Mouse (Mus musculus): Measurements from ENCODE around the gene Srgap2. TPM values are rescaled to one million over a fixed set of nuclear protein-coding genes. Genes with fewer than 3 reads are reported as not detected.
A peak's percentile ranks its signal among the peaks of the same experiment; 100 is the strongest.

The Srgap2 gene
- total RNA-seq, 2 experiments from 2014 or later: 19.5 TPM

GRCm38 (mm10) chr1:131473631-131474118 is 53.5 kb downstream of the Srgap2 start:
- DNase-seq: peak in 1 of 2 experiments; percentile 42

- DNase-seq: no peak
These were observed 56.6 kb downstream of the Srgap2 start for GRCm38 (mm10) chr1:131470597-131470996.

DNA sequence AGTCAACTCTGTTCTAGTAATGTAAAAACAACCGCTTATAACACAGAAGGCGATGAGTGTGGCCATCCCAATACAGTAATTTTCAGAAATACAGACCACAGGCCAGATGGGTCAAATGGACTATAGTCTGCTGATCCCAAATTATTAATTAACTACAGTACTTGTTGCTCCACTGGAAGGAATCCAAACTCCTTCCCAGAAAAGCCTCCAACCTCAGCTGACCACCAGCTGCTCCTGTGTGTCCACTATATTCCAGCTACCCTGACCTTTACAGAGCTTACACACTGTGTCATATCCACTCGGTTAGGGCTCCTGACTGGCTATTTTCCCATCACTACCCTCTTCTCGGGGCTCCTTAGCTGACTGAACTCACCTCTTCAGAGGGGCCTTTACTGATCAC is 61.3 kb downstream of the Srgap2 start:
- no peak for DNase-seq

DNA sequence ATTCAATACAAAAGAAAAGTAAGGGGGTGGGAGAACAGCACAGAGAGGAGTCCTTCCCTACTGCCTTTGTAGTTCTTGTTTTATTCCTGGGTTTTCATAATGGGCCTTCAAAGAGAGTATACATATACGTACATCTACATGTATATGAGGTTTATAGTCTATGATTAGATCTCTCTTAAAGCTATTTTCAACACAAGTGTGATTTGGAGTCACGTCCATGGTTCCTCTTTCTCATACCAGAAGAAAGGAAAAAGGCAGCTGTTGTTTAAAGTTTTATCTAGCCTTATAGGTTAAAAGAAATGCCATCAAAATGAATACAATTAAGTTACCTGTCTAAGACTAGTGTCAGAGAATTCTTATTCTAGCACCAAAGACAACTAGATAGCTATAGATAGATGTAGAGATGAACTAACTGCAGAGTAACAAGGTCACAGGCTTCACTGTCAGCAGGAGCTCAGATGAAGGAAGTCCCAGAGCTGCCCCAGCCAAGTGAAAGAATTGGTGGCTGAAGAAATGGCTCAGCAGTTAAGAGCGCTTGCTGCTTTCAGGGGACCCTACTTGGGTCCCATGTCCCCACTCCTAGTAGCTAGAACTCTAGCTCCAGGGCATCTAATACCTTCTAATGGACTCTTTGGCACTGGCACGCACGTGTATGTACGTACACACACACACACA is 63.1 kb downstream of the Srgap2 start:
- DNase-seq: no peak

GRCm38 (mm10) chr1:131462541-131463067 is 64.5 kb downstream of the Srgap2 start:
- no peak for DNase-seq

DNA sequence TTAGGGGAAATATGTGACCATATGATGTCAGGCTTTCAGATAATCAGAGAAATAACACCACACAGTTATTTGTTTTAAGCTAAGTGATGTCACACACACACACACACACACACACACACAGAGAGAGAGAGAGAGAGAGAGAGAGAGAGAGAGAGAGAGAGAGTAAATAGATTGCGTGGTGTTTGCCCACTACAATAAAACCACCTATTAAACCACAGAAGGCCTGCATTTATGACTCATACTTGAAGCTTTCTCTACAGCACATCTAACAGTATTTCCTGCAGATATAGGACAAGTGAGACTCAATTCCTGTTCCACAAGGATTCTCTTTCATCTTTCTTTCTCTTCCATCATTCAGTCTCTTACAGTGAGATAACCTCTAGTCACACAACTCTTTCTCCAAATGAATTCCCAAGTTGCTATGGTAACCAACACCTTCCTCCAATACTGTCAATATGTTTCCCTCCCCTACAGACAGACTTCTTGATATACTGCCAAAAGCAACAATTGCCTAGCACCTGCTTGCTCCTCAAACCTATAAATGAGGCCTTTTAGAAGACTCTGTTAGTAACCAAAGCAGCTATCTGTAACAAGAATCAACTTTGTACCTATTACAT is 66.1 kb downstream of the Srgap2 start:
- DNase-seq: no peak

DNA sequence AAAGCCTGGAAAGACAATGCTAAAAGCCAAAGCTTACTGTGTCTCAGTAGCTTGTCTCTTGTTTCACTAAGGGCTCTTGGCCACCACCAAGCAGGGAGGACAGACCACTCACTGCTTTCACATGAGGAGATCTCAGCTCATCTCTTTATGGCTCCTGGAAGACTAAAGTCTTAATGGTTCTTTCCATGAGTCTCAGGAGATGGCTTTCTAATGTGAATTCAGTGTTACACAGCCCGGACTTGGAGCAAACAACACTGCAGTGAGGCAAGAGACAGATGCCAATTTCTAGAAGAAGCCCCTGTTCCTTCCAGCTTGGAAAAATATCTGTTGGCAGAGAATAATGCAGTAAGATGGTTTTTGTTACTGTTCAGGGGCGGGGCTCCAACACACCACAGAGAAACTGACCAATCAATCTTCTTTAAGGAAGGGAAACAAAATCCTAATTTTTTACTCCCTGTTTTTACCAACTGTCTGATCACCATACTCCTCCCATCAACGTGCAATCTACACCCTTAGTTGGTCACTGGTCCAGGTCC is 71.7 kb downstream of the Srgap2 start:
- peak in 1 of 2 experiments; percentile 34 for DNase-seq

GRCm38 (mm10) chr1:131454386-131454785 is 72.8 kb downstream of the Srgap2 start:
- no peak for DNase-seq

DNA sequence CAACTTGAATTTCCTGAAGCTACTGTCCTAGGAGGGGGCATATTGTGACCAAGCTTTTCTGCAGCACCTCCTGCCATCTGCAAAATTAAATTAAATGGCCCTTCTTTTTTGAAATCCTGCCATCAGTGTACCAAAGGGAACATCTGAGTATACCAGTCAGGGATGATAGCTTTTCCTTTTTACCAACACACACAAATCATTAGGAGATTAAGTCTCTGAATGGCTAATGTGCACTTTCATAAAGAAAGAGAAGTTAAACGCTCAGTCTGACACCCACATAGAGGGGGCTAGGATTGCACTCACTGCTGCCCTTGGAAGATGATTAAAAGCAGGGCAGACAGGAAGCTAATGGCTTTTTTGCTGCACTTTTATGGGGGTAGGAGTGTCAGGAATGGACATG is 73.8 kb downstream of the Srgap2 start:
- DNase-seq: no peak

DNA sequence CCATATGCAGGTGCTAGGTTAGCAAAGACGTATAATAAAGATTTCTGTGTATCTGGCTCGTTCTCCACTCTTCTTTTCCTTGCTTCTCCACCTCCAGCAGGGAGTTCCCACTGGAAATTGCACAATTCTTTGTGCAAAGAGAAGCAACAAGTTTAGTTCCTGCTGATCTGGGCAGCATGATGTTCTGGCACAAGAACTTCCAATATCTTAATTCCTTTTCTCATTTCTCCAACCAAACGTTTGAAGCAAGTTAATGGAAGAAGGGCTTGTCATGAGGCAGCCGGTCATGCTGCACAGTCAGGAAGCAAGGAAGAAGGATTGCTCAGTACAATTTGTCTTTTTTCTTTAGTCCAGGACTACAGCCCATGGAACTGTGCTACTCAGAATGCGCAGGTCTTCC is 78.8 kb downstream of the Srgap2 start:
- peak; percentile 40 to 70 for DNase-seq

DNA sequence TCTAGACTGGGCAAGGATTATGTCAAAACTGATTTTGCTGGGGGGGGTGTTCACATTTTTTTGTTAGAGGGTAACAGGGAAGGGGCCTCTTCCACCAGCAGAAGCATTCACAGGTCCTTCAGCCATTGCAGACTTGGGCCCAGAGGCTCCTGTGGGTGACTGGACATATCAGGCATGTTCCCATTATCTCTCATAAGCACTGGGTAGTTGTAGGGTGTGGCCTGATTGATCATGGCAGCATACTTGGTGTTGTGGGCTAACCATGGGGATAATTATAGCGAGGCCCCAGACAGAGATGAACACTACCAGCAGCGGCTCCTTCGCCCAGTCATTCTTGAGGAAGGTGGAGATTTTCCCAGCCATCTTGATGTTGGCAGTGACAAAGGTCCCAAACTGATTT is 79.8 kb downstream of the Srgap2 start:
- DNase-seq: no peak

GRCm38 (mm10) chr1:131446577-131446976 is 80.6 kb downstream of the Srgap2 start:
- DNase-seq: no peak

DNA sequence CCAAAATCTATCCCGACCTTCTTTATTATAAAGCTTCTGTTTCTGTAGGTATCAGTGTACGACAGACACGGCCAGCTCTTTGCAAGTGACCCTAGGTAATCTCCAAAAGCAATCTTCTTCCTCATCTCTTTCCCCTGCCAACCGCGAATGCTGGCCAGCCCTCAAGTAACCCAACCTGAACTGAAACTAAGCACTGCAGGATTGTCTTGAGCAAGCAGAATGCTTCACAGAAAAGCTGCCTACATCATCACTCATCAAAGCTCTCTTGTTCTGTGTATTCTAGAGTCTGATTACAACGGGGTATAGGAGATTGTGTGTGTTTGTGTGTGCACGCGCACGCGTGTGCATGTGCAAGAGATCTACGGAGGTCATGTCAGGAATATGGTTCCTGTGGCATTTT is 88.6 kb downstream of the Srgap2 start:
- DNase-seq: peak in 1 of 2 experiments; percentile 44

GRCm38 (mm10) chr1:131437975-131438374 is 89.2 kb downstream of the Srgap2 start:
- DNase-seq: peak; percentile 37 to 52

- peak in 1 of 2 experiments; percentile 25 for DNase-seq
These were observed 90.5 kb downstream of the Srgap2 start for GRCm38 (mm10) chr1:131436609-131437008.

DNA sequence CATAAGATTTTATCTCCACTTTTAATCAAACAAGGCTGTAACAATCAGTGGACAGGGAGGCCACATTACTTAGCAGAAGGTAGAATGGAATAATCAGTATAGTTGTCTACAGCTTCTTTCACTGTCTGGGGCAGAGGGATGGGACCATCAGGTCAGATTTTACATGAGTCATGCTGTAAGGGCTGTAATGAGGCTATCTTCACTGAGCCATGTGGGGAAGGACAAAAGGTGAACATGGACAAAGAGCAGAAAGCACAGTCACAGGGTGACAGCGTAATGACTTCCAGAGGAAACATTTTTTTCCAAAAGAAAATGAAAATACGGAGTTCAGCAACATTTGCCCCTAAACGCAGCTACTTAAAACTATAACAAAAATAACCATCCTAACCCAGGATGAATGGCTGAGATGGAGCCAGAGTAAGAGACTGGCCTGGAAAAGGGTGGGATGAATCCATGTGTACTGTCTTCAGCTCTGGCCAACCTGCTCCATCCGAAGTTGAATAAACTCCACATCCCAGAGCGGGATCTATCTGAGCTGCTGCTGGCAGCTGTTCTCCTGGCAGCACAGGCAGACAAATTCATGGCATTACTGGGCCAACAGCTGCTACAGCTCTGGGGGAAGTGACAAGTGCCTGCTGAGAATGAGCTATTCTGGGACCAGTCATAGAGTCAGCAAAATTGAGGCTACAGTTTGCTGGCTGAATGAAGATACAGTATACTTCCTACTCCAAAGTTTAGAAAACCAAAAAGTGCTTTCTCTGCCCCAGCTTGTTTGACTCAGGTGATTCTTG is 95.5 kb downstream of the Srgap2 start:
- DNase-seq: peak; percentile 79 to 91

DNA sequence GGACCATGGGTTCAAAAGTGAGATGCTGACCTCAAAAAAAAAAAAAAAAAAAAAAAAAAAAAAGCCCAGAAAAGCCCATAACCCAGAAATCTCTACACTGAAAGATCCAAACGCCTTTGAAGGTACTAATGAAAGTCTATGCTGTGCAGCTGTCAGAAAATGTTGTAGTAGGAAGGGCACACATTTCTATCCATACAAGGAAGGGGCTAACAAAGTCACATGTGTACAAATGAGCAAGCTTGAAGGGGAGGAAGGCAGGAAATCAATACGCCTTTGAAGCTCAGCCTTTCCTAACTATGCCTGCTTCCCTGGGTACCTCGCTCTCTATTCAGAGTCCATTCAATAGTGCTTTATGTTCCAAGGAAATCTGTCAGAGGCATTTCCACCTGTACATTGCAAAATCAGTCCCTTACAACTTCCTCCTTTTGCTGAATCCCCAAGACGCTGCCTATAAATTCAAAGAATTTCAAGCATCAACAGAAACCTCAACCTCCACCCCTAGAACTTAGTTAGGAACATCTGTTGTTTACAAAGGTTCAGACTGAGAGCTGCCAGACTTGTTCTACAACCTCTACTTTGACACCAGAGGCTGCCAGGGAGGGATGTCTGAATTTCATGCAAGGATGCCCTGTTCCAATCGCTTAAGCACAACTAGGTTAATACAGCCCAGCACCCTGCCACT is 99.9 kb downstream of the Srgap2 start:
- peak; percentile 22 to 34 for DNase-seq

DNA sequence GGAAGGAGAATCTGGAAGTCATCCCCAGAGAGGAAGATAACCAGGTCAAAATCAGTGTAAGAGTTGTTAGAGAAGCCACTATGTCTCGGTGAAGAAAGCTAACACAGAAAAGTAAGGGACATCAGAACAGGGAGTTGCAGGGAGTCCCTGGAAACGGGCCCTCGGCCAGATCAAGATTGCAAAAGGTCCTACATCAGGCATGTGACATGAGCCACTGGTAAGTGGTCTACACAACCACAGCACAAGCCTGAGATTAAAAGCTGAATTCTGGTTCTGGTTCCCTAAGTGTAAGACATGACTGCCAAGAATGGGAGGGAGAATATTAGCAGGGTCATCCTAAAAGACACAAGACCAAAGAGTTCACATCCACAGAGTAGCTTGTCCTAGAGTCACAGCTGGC is 104.1 kb downstream of the Srgap2 start:
- DNase-seq: peak in 1 of 2 experiments; percentile 21

GRCm38 (mm10) chr1:131421113-131421512 is 106.0 kb downstream of the Srgap2 start:
- no peak for DNase-seq

- DNase-seq: no peak
These were observed 106.5 kb downstream of the Srgap2 start for GRCm38 (mm10) chr1:131420660-131421059.

GRCm38 (mm10) chr1:131419307-131419706 is 107.8 kb downstream of the Srgap2 start:
- DNase-seq: peak; percentile 17 to 38

Measured in heart, adult 18-20 months (tissue).